Mouse (Mus musculus): ENCODE data around the gene Stat2. TPM values are rescaled to one million over a fixed set of nuclear protein-coding genes. Genes with fewer than 3 reads are reported as not detected.
"Not testable (repeated sequence)": the region's sequence is repeated elsewhere in the genome, so short reads cannot be mapped to it uniquely, and the experiment has no call there.

The Stat2 gene
- polyA plus RNA-seq, 1 experiment from 2014 or later, result 16.7 TPM

GRCm38 (mm10) chr10:128280943-128281342, 10.6 kb downstream of the Stat2 start:
- WGBS, result 87% methylated on average over 6 of the region's 6 CpGs
- peaks cover 11% of the 10 kb centered on the region; the same call in 1 of the 2 replicates for H3K36me3 ChIP-seq (ENCODE audit: control insufficient read depth, insufficient read depth, low read length)

DNA sequence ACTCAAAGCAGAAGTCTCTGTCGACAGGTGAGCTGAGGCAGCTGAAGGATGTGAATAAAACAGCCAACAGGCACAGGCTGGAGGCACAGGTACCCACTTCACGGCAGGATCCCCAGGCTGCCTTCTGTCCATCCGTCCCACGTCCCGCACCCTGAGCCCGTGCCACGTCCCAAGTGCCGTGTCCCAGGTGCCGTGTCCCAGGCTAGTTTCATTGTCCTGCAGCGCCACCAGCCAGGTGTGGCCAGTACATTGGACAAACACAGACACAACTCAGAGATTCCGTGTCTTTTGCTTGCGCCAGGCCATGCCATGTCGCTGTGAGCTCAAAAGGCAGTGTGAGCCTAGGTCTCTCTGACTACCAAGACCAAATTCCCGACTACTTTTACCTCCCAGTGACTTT, 11.3 kb downstream of the Stat2 start:
- peaks cover 14% of the 10 kb centered on the region; the same call in 1 of the 2 replicates for H3K36me3 ChIP-seq (ENCODE audit: control insufficient read depth, insufficient read depth, low read length)
- 92% methylated on average over 14 of the region's 14 CpGs for WGBS

More at GRCm38 (mm10) chr10:128280943-128281342, 10.6 kb downstream of the Stat2 start:
- H3K9ac ChIP-seq (ENCODE audit: low read length), result no peak overlapping the region
- DNase-seq (ENCODE audit: low spot score, missing footprints) (no peak), ATAC-seq (ENCODE audit: low FRiP score) (no peak)
- H3K4me3 ChIP-seq (ENCODE audit: low read depth, low read length), result no peak overlapping the region
- H3K9me3 ChIP-seq (ENCODE audit: control insufficient read depth, low read length), result no peaks in the 10 kb centered on the region
- H3K4me2 ChIP-seq, result no peak overlapping the region
- no peaks in the 10 kb centered on the region for H3K4me1 ChIP-seq (ENCODE audit: control insufficient read depth, insufficient read depth, low read length)
- H3K27ac ChIP-seq (ENCODE audit: low read depth, low read length), result no peak overlapping the region
- H3K27me3 ChIP-seq (ENCODE audit: control insufficient read depth, insufficient read depth, low read length), result no peaks in the 10 kb centered on the region

DNA sequence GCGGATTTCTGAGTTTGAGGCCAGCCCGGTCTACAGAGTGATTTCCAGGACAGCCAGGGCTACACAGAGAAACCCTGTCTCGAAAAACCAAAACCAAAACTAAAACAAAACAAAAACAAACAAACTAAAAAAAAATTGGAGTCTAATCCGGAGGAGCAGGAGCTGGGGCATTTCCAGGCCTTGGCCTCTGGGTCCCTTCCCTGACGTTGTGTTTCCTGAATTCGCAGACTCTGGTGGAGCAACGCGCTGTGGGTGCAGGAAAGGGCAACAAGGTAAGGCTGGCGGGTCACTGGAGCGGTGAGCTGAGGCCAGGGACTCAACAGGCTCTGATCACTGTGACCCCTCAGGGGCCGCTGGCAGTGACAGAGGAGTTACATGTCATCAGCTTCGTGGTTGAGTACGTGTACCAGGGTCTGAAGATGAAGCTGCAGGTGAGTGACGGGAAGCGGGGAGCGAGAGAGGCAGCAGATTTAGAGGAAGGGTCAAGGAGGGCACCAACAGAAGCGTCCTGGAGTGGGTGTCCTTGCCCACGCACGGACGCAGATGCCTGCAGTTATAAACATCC, 12.6 kb downstream of the Stat2 start:
- Histone ChIP-seq H3K4me1 (ENCODE audit: control insufficient read depth, insufficient read depth, low read length) (no peaks in the 10 kb centered on the region), H3K4me3 (ENCODE audit: low read depth, low read length) (no peak overlapping the region), H3K27me3 (ENCODE audit: control insufficient read depth, insufficient read depth, low read length) (no peaks in the 10 kb centered on the region), H3K9me3 (ENCODE audit: control insufficient read depth, low read length) (no peaks in the 10 kb centered on the region), H3K9ac (ENCODE audit: low read length) (no peak overlapping the region), H3K4me2 (no peak overlapping the region), H3K27ac (ENCODE audit: low read depth, low read length) (no peak overlapping the region), H3K36me3 (ENCODE audit: control insufficient read depth, insufficient read depth, low read length) (peaks cover 14% of the 10 kb centered on the region; the same call in 1 of the 2 replicates)
- 94% methylated on average over 20 of the region's 20 CpGs for WGBS
- DNase-seq (ENCODE audit: low spot score, missing footprints) (no peak), ATAC-seq (ENCODE audit: low FRiP score) (no peak)

More for the DNA sequence above, 11.3 kb downstream of the Stat2 start:
- H3K9me3 ChIP-seq (ENCODE audit: control insufficient read depth, low read length), result no peaks in the 10 kb centered on the region
- H3K4me3 ChIP-seq (ENCODE audit: low read depth, low read length), result no peak overlapping the region
- H3K9ac ChIP-seq (ENCODE audit: low read length), result no peak overlapping the region
- no peaks in the 10 kb centered on the region for H3K27me3 ChIP-seq (ENCODE audit: control insufficient read depth, insufficient read depth, low read length)
- no peak overlapping the region for H3K27ac ChIP-seq (ENCODE audit: low read depth, low read length)
- H3K4me1 ChIP-seq (ENCODE audit: control insufficient read depth, insufficient read depth, low read length), result no peaks in the 10 kb centered on the region
- DNase-seq (ENCODE audit: low spot score, missing footprints), result no peak
- no peak for ATAC-seq (ENCODE audit: low FRiP score)
- H3K4me2 ChIP-seq, result no peak overlapping the region

DNA sequence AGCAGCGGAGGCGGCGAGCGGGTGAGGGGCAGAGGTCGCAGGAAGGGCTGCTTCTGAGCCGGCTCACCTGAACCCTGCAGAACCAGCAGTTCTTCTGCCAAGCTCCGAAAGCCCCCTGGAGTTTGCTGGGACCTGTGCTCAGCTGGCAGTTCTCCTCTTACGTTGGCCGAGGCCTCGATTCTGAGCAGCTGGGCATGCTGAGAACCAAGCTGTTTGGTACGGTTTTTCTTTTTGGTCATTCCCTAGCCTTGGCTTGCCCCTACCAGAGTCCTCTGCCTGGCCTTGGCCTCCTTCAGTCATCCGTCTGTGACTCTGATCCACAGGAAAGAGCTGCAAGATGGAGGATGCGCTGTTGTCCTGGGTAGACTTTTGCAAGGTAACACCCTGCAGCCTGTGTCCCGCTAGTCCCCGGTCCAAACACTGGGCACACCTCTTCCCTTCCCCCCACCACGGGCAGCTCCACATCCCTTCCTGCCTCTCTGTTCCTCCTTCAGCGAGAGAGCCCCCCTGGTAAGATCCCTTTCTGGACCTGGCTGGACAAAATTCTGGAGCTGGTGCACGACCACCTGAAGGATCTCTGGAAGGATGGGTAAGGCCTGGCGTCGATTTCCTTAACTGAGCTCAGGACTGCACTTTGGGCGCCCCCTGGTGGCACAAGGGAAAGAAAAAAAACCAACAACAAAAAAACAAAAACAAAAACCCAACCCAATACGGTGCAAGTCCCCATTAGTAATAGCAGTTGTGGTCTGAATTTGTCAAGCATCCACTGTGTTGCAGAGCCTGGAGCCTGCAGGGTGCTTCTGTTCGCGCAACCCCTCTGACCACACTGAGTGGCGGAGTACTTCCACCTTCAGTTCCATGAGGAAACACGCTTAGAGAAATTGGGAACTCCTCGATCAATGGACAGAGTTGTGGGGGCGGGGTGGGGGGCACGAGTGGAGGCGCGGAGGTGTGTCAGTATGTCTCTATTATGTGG, 13.5 kb downstream of the Stat2 start:
- Histone ChIP-seq H3K9ac (ENCODE audit: low read length) (peak overlapping the region; percentile 12; the same call in 1 of the 2 replicates), H3K4me2 (no peak overlapping the region), H3K4me3 (ENCODE audit: low read depth, low read length) (no peak overlapping the region), H3K4me1 (ENCODE audit: control insufficient read depth, insufficient read depth, low read length) (no peaks in the 10 kb centered on the region), H3K27ac (ENCODE audit: low read depth, low read length) (no peak overlapping the region), H3K9me3 (ENCODE audit: control insufficient read depth, low read length) (no peaks in the 10 kb centered on the region), H3K27me3 (ENCODE audit: control insufficient read depth, insufficient read depth, low read length) (no peaks in the 10 kb centered on the region), H3K36me3 (ENCODE audit: control insufficient read depth, insufficient read depth, low read length) (peaks cover 11% of the 10 kb centered on the region; the same call in 1 of the 2 replicates)
- WGBS, result 66% methylated on average over 31 of the region's 31 CpGs
- ATAC-seq (ENCODE audit: low FRiP score) (peak; percentile 35; the same call in 1 of the 2 replicates), DNase-seq (ENCODE audit: low spot score, missing footprints) (peak; percentile 96)

DNA sequence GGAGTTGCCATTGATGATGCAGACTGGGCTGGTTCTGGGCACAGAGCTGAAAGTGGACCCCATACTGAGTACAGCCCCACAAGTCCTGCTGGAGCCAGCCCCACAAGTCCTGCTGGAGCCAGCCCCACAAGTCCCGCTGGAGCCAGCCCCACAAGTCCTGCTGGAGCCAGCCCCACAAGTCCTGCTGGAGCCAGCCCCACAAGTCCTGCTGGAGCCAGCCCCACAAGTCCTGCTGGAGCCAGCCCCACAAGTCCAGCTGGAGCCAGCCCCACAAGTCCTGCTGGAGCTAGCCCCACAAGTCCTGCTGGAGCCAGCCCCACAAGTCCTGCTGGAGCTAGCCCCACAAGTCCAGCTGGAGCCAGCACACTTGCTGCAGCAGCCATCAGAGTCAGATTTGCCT, 20.2 kb downstream of the Stat2 start:
- H3K4me3 ChIP-seq (ENCODE audit: low read depth, low read length); H3K4me1 ChIP-seq (ENCODE audit: control insufficient read depth, insufficient read depth, low read length); H3K4me2 ChIP-seq; H3K9ac ChIP-seq (ENCODE audit: low read length); ATAC-seq (ENCODE audit: low FRiP score); DNase-seq (ENCODE audit: low spot score, missing footprints); H3K27ac ChIP-seq (ENCODE audit: low read depth, low read length); H3K36me3 ChIP-seq (ENCODE audit: control insufficient read depth, insufficient read depth, low read length); H3K9me3 ChIP-seq (ENCODE audit: control insufficient read depth, low read length); H3K27me3 ChIP-seq (ENCODE audit: control insufficient read depth, insufficient read depth, low read length): not testable (repeated sequence)
- 58% methylated on average over 1 of the region's 1 CpGs for WGBS

- no peak overlapping the region for H3K4me2 ChIP-seq
Observed at GRCm38 (mm10) chr10:128296370-128297090, 26.2 kb downstream of the Stat2 start.

DNA sequence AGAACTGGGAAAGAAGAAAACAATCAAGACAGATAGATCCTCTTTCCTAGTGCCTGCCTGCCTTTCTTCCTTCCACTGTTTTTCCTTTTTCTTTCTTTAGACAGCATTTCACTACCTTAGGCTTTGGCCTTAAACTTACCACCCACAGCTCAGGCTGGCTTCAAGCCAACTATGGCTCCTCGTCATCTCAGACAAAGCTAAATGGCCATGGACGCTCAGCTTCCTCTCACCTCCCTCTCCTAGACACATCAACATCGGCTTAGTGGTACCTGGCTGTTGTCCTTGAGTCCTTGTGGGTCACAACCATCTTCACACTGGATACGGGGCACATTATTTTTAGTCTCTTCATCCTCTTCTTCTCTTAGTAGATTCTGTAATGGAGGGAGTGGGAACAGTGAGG, 26.9 kb downstream of the Stat2 start:
- Histone ChIP-seq H3K27ac (ENCODE audit: low read depth, low read length) (no peak overlapping the region), H3K4me2 (no peak overlapping the region), H3K4me1 (ENCODE audit: control insufficient read depth, insufficient read depth, low read length) (peaks cover 1% of the 10 kb centered on the region), H3K27me3 (ENCODE audit: control insufficient read depth, insufficient read depth, low read length) (no peaks in the 10 kb centered on the region), H3K9ac (ENCODE audit: low read length) (no peak overlapping the region), H3K9me3 (ENCODE audit: control insufficient read depth, low read length) (no peaks in the 10 kb centered on the region), H3K4me3 (ENCODE audit: low read depth, low read length) (no peak overlapping the region), H3K36me3 (ENCODE audit: control insufficient read depth, insufficient read depth, low read length) (no peaks in the 10 kb centered on the region)
- no peak for ATAC-seq (ENCODE audit: low FRiP score)
- 93% methylated on average over 4 of the region's 4 CpGs for WGBS
- no peak for DNase-seq (ENCODE audit: low spot score, missing footprints)

More at GRCm38 (mm10) chr10:128296370-128297090, 26.2 kb downstream of the Stat2 start:
- ATAC-seq (ENCODE audit: low FRiP score) (no peak), DNase-seq (ENCODE audit: low spot score, missing footprints) (no peak)
- Histone ChIP-seq H3K27me3 (ENCODE audit: control insufficient read depth, insufficient read depth, low read length) (no peaks in the 10 kb centered on the region), H3K9me3 (ENCODE audit: control insufficient read depth, low read length) (no peaks in the 10 kb centered on the region), H3K4me1 (ENCODE audit: control insufficient read depth, insufficient read depth, low read length) (no peaks in the 10 kb centered on the region), H3K4me3 (ENCODE audit: low read depth, low read length) (no peak overlapping the region), H3K27ac (ENCODE audit: low read depth, low read length) (no peak overlapping the region), H3K9ac (ENCODE audit: low read length) (no peak overlapping the region), H3K36me3 (ENCODE audit: control insufficient read depth, insufficient read depth, low read length) (no peaks in the 10 kb centered on the region)
- WGBS, result 82% methylated on average over 13 of the region's 13 CpGs

- H3K27me3 ChIP-seq (ENCODE audit: control insufficient read depth, insufficient read depth, low read length), result no peaks in the 10 kb centered on the region
- no peak overlapping the region for H3K4me3 ChIP-seq (ENCODE audit: low read depth, low read length)
- H3K4me2 ChIP-seq, result no peak overlapping the region
- H3K27ac ChIP-seq (ENCODE audit: low read depth, low read length), result no peak overlapping the region
- H3K36me3 ChIP-seq (ENCODE audit: control insufficient read depth, insufficient read depth, low read length), result no peaks in the 10 kb centered on the region
- no peak overlapping the region for H3K9ac ChIP-seq (ENCODE audit: low read length)
- no peak for DNase-seq (ENCODE audit: low spot score, missing footprints)
- ATAC-seq (ENCODE audit: low FRiP score), result no peak
- peaks cover 5% of the 10 kb centered on the region for H3K4me1 ChIP-seq (ENCODE audit: control insufficient read depth, insufficient read depth, low read length)
- WGBS, result 86% methylated on average over 11 of the region's 11 CpGs
- H3K9me3 ChIP-seq (ENCODE audit: control insufficient read depth, low read length), result no peaks in the 10 kb centered on the region
Observed at GRCm38 (mm10) chr10:128297622-128298021, 27.3 kb downstream of the Stat2 start.

Data from midbrain, embryonic 11.5 days (tissue).